Mouse (Mus musculus): Measurements from ENCODE around the gene Telo2. TPM values are rescaled to one million over a fixed set of nuclear protein-coding genes. Genes with fewer than 3 reads are reported as not detected.

The Telo2 gene
- 9.6 and 9.7 TPM in 2 replicates for polyA plus RNA-seq (2021; fragmentation: Nextera tagmentation)
- long read RNA-seq, experiment 1, transcript Telo2-202 (21 exons, 3,530 nt), result major isoform, 13 of 21 reads
- long read RNA-seq, experiment 1, partial matches to known transcripts, result 5 of 21 reads
- long read RNA-seq, experiment 1, other reads (novel, unspliced or antisense), result 3 of 21 reads
- long read RNA-seq, experiment 2, transcript Telo2-201 (21 exons, 3,434 nt), result minor isoform, 11 of 147 reads
- long read RNA-seq, experiment 2, transcript Telo2-202 (21 exons, 3,530 nt), result major isoform, 84 of 147 reads
- long read RNA-seq, experiment 2, transcript Telo2-203 (2 exons, 1,697 nt), result minor isoform, 13 of 147 reads
- long read RNA-seq, experiment 2, partial matches to known transcripts, result 10 of 147 reads
- long read RNA-seq, experiment 2, other reads (novel, unspliced or antisense), result 29 of 147 reads

GRCm38 (mm10) chr17:25115664-25116432, at the start of gene Telo2:
Gene Telo2, minus strand, starts transcription at chr17:25115967.

GRCm38 (mm10) chr17:25162161-25162560, 46.4 kb upstream of the Telo2 start, which contains the start of gene Ccdc154:
Gene Ccdc154, plus strand, starts transcription at chr17:25162461.

GRCm38 (mm10) chr17:25133275-25133698, 17.5 kb upstream of the Telo2 start, which contains the start of gene Clcn7:
Gene Clcn7, plus strand, starts transcription at chr17:25133391.

GRCm38 (mm10) chr17:25120406-25120805, 4.6 kb upstream of the Telo2 start, which contains the start of gene Ptx4:
Gene Ptx4, plus strand, starts transcription at chr17:25120760.

GRCm38 (mm10) chr17:25083444-25083931, 32.3 kb downstream of the Telo2 start, which contains the start of gene Tmem204:
Gene Tmem204, minus strand, starts transcription at chr17:25083591.

Other genes with a start within 250 kb of the Telo2 start
- 0.20 TPM in 1 of 2 replicates, not detected in the other for gene Igfals, start 250.0 kb downstream of the Telo2 start, polyA plus RNA-seq (2021; fragmentation: Nextera tagmentation)
- 54.0 and 61.7 TPM in 2 replicates for gene Nubp2, start 229.6 kb downstream of the Telo2 start, polyA plus RNA-seq (2021; fragmentation: Nextera tagmentation)
- gene Spsb3, start 229.3 kb downstream of the Telo2 start, polyA plus RNA-seq (2021; fragmentation: Nextera tagmentation), result 82.3 and 84.0 TPM in 2 replicates
- 15.7 and 16.4 TPM in 2 replicates for gene Eme2, start 220.9 kb downstream of the Telo2 start, polyA plus RNA-seq (2021; fragmentation: Nextera tagmentation)
- gene Mrps34, start 220.9 kb downstream of the Telo2 start, polyA plus RNA-seq (2021; fragmentation: Nextera tagmentation), result 173 and 187 TPM in 2 replicates
- 121 and 122 TPM in 2 replicates for gene Nme3, start 219.5 kb downstream of the Telo2 start, polyA plus RNA-seq (2021; fragmentation: Nextera tagmentation)
- gene Mapk8ip3, start 179.0 kb downstream of the Telo2 start, polyA plus RNA-seq (2021; fragmentation: Nextera tagmentation), result 52.4 and 55.8 TPM in 2 replicates
- gene Jpt2, start 155.3 kb downstream of the Telo2 start, polyA plus RNA-seq (2021; fragmentation: Nextera tagmentation), result 4.7 and 5.9 TPM in 2 replicates
- gene Cramp1l, start 100.2 kb downstream of the Telo2 start, polyA plus RNA-seq (2021; fragmentation: Nextera tagmentation), result 6.2 and 7.0 TPM in 2 replicates
- gene Ift140, start 99.9 kb downstream of the Telo2 start, polyA plus RNA-seq (2021; fragmentation: Nextera tagmentation), result 4.3 and 6.4 TPM in 2 replicates
- gene Tmem204, start 32.4 kb downstream of the Telo2 start, polyA plus RNA-seq (2021; fragmentation: Nextera tagmentation), result 15.0 and 15.1 TPM in 2 replicates
- 0.79 and 0.80 TPM in 2 replicates for gene Ptx4, start 4.8 kb upstream of the Telo2 start, polyA plus RNA-seq (2021; fragmentation: Nextera tagmentation)
- gene Clcn7, start 17.4 kb upstream of the Telo2 start, polyA plus RNA-seq (2021; fragmentation: Nextera tagmentation), result 31.4 and 33.7 TPM in 2 replicates
- gene Ccdc154, start 46.5 kb upstream of the Telo2 start, polyA plus RNA-seq (2021; fragmentation: Nextera tagmentation), result not detected in 2 replicates
- not detected in 2 replicates for gene Gm38655, start 59.5 kb upstream of the Telo2 start, polyA plus RNA-seq (2021; fragmentation: Nextera tagmentation)
- gene BC003965, start 68.6 kb upstream of the Telo2 start, polyA plus RNA-seq (2021; fragmentation: Nextera tagmentation), result 23.3 and 25.0 TPM in 2 replicates
- 15.3 and 15.6 TPM in 2 replicates for gene Unkl, start 72.4 kb upstream of the Telo2 start, polyA plus RNA-seq (2021; fragmentation: Nextera tagmentation)
- gene Gnptg, start 124.2 kb upstream of the Telo2 start, polyA plus RNA-seq (2021; fragmentation: Nextera tagmentation), result 90.7 and 91.3 TPM in 2 replicates
- gene Tsr3, start 124.2 kb upstream of the Telo2 start, polyA plus RNA-seq (2021; fragmentation: Nextera tagmentation), result 58.8 and 62.6 TPM in 2 replicates
- gene Baiap3, start 140.4 kb upstream of the Telo2 start, polyA plus RNA-seq (2021; fragmentation: Nextera tagmentation), result 3.0 and 4.2 TPM in 2 replicates
- gene Ube2i, start 158.7 kb upstream of the Telo2 start, polyA plus RNA-seq (2021; fragmentation: Nextera tagmentation), result 235 and 259 TPM in 2 replicates
- gene Prss34, start 182.4 kb upstream of the Telo2 start, polyA plus RNA-seq (2021; fragmentation: Nextera tagmentation), result not detected in 2 replicates
- not detected in 2 replicates for gene Prss28, start 192.7 kb upstream of the Telo2 start, polyA plus RNA-seq (2021; fragmentation: Nextera tagmentation)
- gene Prss29, start 202.7 kb upstream of the Telo2 start, polyA plus RNA-seq (2021; fragmentation: Nextera tagmentation), result not detected in 2 replicates
- not detected in 2 replicates for gene Tpsab1, start 229.6 kb upstream of the Telo2 start, polyA plus RNA-seq (2021; fragmentation: Nextera tagmentation)